Mouse (Mus musculus): ENCODE measurements around the gene Mvk. TPM values are rescaled to one million over a fixed set of nuclear protein-coding genes. Genes with fewer than 3 reads are reported as not detected.
A peak's percentile ranks its signal among the peaks of the same experiment; 100 is the strongest.

The Mvk gene
- total RNA-seq, 2 experiments from 2014 or later: 18.9 to 22.8 TPM

- DNase-seq: no peak
Measured at GRCm38 (mm10) chr5:114456995-114457605, 13.0 kb downstream of the Mvk start.

- DNase-seq: peak; percentile 91
Measured at GRCm38 (mm10) chr5:114461238-114461637, 17.2 kb downstream of the Mvk start.

- DNase-seq: peak; percentile 85
Measured at GRCm38 (mm10) chr5:114462067-114463040, 18.3 kb downstream of the Mvk start.

GRCm38 (mm10) chr5:114464561-114464960 lies 20.5 kb downstream of the Mvk start:
- DNase-seq: no peak

- no peak for DNase-seq
Measured at GRCm38 (mm10) chr5:114465641-114466040, 21.6 kb downstream of the Mvk start.

GRCm38 (mm10) chr5:114467019-114467418 lies 22.9 kb downstream of the Mvk start:
- peak; percentile 58 for DNase-seq

DNA sequence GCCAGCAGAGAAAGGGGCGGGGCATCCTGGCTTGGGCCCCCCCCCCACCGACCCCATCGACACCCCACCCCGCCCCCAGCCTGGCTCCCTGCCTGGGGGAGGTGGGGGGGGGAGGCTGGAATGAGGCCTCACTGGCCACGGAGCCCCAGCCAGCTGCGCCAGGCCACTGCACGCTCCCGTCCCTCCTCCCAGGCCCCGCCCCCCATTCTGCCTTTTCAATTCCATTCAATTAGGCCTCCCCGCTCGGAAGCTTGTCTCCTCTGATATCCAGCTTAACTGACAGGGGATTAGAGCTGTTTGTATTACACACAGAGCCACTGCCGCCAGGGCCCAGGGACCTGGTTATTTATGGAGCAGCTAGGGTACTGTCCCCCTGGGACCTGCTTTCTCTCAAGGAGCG lies 23.4 kb downstream of the Mvk start:
- peak; percentile 84 for DNase-seq

DNA sequence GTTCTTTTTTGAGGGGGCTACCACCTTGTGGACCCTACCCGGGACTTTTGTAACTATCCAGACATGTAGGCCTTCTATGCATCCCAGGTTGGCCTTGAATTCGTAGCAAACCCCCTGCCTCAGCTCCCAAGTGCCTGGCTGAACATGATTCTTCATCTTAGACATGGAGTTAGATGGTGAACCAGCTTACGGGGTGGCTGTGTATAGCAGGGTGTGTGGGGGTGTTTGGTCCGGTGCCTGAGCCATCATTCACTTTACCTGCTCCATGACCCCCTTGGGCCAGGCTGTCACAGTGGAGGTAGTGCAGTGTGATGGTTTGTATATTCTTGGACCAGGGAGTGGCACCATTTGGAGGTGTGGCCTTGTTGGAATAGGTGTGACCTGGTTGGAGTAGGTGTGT lies 23.9 kb downstream of the Mvk start:
- DNase-seq: no peak

- DNase-seq: no peak
Measured at GRCm38 (mm10) chr5:114470359-114470758, 26.3 kb downstream of the Mvk start.

DNA sequence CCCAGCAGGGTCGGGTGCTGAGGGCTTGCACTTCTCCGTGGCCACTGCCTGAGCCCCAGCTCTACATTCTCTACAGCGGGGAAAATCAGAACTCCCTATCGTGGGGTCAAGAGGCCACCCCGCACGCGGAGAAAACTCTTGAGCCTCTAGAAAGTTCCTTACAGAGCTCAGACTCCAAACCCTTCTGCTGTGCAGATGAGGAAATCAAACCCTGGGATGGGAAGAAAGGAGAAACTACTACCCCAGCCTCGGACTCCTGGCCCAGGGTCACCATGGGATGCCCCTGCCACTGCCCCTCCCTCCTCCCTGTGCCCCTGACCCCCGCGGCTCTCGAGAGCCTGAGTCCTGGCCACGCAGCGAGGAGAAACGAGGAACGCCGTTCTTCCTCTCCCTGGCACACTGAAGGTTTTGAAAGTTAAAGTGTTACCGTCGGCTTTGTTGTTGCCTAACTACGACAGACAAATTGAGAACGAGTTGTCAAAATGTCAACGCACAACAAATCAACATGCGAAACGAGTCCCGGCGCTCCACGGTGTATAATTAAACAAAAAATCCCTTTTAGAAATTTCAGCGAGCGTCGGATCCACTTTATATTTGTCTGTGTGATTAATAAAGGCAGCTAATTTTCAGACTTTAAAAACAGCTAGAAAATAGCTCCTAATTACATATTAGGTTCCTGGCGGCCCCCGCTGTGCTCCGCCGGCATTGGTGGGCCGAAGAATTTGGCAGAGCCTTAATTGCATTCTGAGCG lies 30.8 kb downstream of the Mvk start:
- DNase-seq: no peak

GRCm38 (mm10) chr5:114478267-114478666 lies 34.2 kb downstream of the Mvk start:
- DNase-seq: no peak

GRCm38 (mm10) chr5:114482587-114483011 lies 38.5 kb downstream of the Mvk start:
- DNase-seq: no peak

GRCm38 (mm10) chr5:114485685-114486084 lies 41.6 kb downstream of the Mvk start:
- DNase-seq: no peak

- no peak for DNase-seq
Measured at GRCm38 (mm10) chr5:114489570-114489969, 45.5 kb downstream of the Mvk start.

- DNase-seq: no peak
Measured at GRCm38 (mm10) chr5:114490241-114490640, 46.2 kb downstream of the Mvk start.

GRCm38 (mm10) chr5:114494761-114495160 lies 50.7 kb downstream of the Mvk start:
- DNase-seq: no peak

- peak; percentile 45 for DNase-seq
Measured at GRCm38 (mm10) chr5:114501252-114501651, 57.2 kb downstream of the Mvk start.

GRCm38 (mm10) chr5:114504826-114505225 lies 60.8 kb downstream of the Mvk start:
- no peak for DNase-seq

GRCm38 (mm10) chr5:114505260-114506085 lies 61.4 kb downstream of the Mvk start:
- no peak for DNase-seq

DNA sequence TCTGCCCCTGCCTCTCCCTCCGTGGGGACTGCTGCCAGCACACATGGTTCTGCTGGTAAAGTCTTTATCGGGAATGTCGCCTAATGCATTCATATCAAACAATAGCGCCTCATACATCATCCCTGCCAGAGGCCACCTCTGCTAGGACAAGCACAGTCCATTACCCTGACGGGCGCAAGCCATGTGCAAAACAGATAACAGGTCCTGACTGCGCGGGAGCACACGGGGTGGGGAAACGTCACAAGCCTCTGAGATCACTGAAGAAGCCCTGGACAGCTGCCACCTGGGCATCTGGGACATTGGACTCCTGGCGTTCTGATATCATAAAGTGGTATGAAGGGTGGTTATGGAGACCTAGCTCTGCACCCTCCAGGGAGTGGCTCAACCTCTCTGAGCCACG lies 63.3 kb downstream of the Mvk start:
- DNase-seq: peak; percentile 50

DNA sequence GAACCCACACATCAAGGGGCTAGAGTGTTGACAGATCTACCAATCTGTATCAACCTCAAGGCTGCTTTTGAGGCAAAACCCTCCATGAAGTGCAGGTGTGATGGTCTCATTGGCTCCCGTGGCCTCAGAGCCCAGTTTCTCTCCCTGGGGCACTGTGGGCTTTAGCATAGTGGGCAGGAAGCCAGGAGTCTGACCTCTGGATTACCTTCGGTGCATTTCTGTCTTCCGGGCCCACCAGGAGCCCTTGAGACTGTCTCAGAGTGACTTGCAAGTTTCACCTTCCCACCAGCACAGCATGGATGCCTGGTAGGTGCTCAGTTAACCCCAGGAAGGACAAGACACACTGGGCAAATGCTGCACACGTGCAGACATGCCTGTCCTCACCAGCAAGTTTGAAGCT lies 63.9 kb downstream of the Mvk start:
- peak; percentile 43 for DNase-seq

DNA sequence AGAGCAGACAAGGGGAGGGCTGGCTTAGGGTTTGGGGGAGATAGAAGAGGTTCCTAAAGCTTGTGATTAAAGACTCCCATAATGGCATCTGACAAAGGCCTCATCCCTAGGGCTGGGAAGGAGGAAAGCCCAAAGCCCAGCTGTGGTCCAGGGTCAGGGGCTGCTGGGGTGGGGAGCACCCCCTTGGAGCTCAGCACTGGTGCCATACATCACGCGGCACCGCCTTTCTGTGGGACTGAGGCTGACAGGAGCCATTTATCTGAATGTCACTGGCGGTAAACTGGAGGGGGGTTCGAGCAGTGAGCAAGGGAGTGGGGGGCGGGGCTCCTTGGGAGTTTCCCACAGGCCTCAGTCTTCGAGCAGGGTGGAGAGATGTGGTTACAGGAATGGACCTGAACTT lies 65.4 kb downstream of the Mvk start:
- DNase-seq: no peak
